In genomic region chr6:60870126-60870525, GRCm38 (mm10) we compare ENCODE assay signal across 13 mouse cellular contexts. TPM values are rescaled to one million over a fixed set of nuclear protein-coding genes. Genes with fewer than 3 reads are reported as not detected.
A peak's percentile ranks its signal among the peaks of the same experiment; 100 is the strongest.
DNase-seq lines count a peak whose midpoint lies in the region; ATAC-seq lines count a peak whose summit lies in the region.
"Had no signal": no experiment of that assay in that cellular context is flagged by ENCODE, and none has a peak within 500 bp of the region (broad histone marks: within the 10 kb centered on the region; RNA-seq: fewer than 3 reads in every experiment).

No protein-coding gene starts in this region.

- H3K27ac ChIP-seq in hindbrain, embryonic 16.5 days (ENCODE audit: low read depth, low read length) = no peak overlapping the region
- no peak overlapping the region for H3K27ac ChIP-seq in hindbrain, embryonic 13.5 days
- H3K27ac ChIP-seq: midbrain, embryonic 13.5 days; neural tube, embryonic 12.5 days had no signal

- 47% methylated on average over 1 of the region's 1 CpGs for WGBS in hindbrain, embryonic 16.5 days
- 64% methylated on average over 1 of the region's 1 CpGs for WGBS in hindbrain, embryonic 13.5 days

- H3K4me3 ChIP-seq in hindbrain, embryonic 16.5 days (ENCODE audit: low read length) = no peak overlapping the region
- H3K4me3 ChIP-seq in hindbrain, embryonic 13.5 days = no peak overlapping the region
- H3K4me3 ChIP-seq: midbrain, embryonic 13.5 days; neural tube, embryonic 12.5 days had no signal

- no peak overlapping the region for H3K4me2 ChIP-seq in hindbrain, embryonic 16.5 days (ENCODE audit: low read length)
- H3K4me2 ChIP-seq in hindbrain, embryonic 13.5 days = no peak overlapping the region
- H3K4me2 ChIP-seq: midbrain, embryonic 13.5 days; neural tube, embryonic 12.5 days had no signal

- peak; percentile 56 for ATAC-seq in hindbrain, embryonic 16.5 days
- ATAC-seq in hindbrain, embryonic 13.5 days (ENCODE audit: low FRiP score) = no peak
- ATAC-seq: midbrain, embryonic 13.5 days; Patski had no signal

- DNase-seq in cerebellum, postnatal 10 days = peak; percentile 29 to 51
- no peak for DNase-seq in cerebellum, adult 11-12 months
- DNase-seq in brain, embryonic 18.5 days (ENCODE audit: low read depth, low spot score) = peak; percentile 47
- DNase-seq in layer of hippocampus, postnatal 10 days (ENCODE audit: low spot score in 2 of 2) = peak; percentile 41 to 47
- no peak for DNase-seq in gastrocnemius, adult 18-20 months (ENCODE audit: low spot score)
- no peak for DNase-seq in natural killer cell, adult 2 months (ENCODE audit: low spot score in 2 of 2)
- DNase-seq: adrenal gland, adult 2 months; lung, postnatal 4 days had no signal

- no peaks in the 10 kb centered on the region for H3K27me3 ChIP-seq in hindbrain, embryonic 16.5 days (replicated peaks; ENCODE audit: control insufficient read depth, insufficient read depth, low read length)
- no peaks in the 10 kb centered on the region for H3K27me3 ChIP-seq in hindbrain, embryonic 13.5 days
- H3K27me3 ChIP-seq: midbrain, embryonic 13.5 days; neural tube, embryonic 12.5 days had no signal

- H3K36me3 ChIP-seq in hindbrain, embryonic 16.5 days (ENCODE audit: control insufficient read depth, insufficient read depth, low read length) = no peaks in the 10 kb centered on the region
- H3K36me3 ChIP-seq in hindbrain, embryonic 13.5 days = no peaks in the 10 kb centered on the region
- H3K36me3 ChIP-seq: midbrain, embryonic 13.5 days; neural tube, embryonic 12.5 days had no signal

- no peaks in the 10 kb centered on the region for H3K9me3 ChIP-seq in hindbrain, embryonic 16.5 days (ENCODE audit: control insufficient read depth, low read length)
- no peaks in the 10 kb centered on the region for H3K9me3 ChIP-seq in hindbrain, embryonic 13.5 days
- H3K9me3 ChIP-seq: midbrain, embryonic 13.5 days; neural tube, embryonic 12.5 days had no signal

- H3K4me1 ChIP-seq in hindbrain, embryonic 16.5 days (ENCODE audit: control insufficient read depth, insufficient read depth, low read depth, low read length) = no peaks in the 10 kb centered on the region
- no peaks in the 10 kb centered on the region for H3K4me1 ChIP-seq in hindbrain, embryonic 13.5 days (replicated peaks)
- H3K4me1 ChIP-seq: midbrain, embryonic 13.5 days; neural tube, embryonic 12.5 days had no signal

- no peak overlapping the region for H3K9ac ChIP-seq in hindbrain, embryonic 16.5 days (ENCODE audit: low read depth, low read length)
- H3K9ac ChIP-seq in hindbrain, embryonic 13.5 days = no peak overlapping the region
- H3K9ac ChIP-seq: midbrain, embryonic 13.5 days; neural tube, embryonic 12.5 days had no signal

RNA-seq across cellular contexts. Expression of gene Snca, which starts 40.5 kb away (rescaled TPM):
- 357 and 444 TPM in 2 replicates for polyA plus RNA-seq in hindbrain, embryonic 16.5 days (2015; fragmentation: Nextera tagmentation; extraction: Ambion mirVana)
- 131 and 136 TPM in 2 replicates for polyA plus RNA-seq in hindbrain, embryonic 13.5 days (2015; fragmentation: Nextera tagmentation; extraction: Ambion mirVana)
- 100 to 1,000 TPM; 848 to 956 TPM for total RNA-seq in layer of hippocampus, postnatal 10 days (2021)
- 1 to 10 TPM; 1.3 to 1.5 TPM for total RNA-seq in gastrocnemius, adult 18-20 months (2021)
- polyA plus RNA-seq: Patski had no signal

RNA-seq across cellular contexts. Expression of gene Mmrn1, which starts 54.6 kb away (rescaled TPM):
- 1.1 and 2.0 TPM in 2 replicates for polyA plus RNA-seq in hindbrain, embryonic 16.5 days (2015; fragmentation: Nextera tagmentation; extraction: Ambion mirVana)
- polyA plus RNA-seq in hindbrain, embryonic 13.5 days (2015; fragmentation: Nextera tagmentation; extraction: Ambion mirVana) = 3.3 and 3.7 TPM in 2 replicates
- total RNA-seq in layer of hippocampus, postnatal 10 days (2021) = 1 to 10 TPM; 1.1 to 1.3 TPM
- total RNA-seq in gastrocnemius, adult 18-20 months (2021) = 1 to 10 TPM; 1.0 to 1.1 TPM
- polyA plus RNA-seq: adrenal gland, adult 2 months; Patski had no signal

Comparison
In these comparisons a context has a peak if more than half of its experiments do, and no peak if none do; other contexts are left out.
1. DNase-seq: peak in cerebellum, postnatal 10 days (2 of 2), brain, embryonic 18.5 days (single experiment) and layer of hippocampus, postnatal 10 days (2 of 2); none in cerebellum, adult 11-12 months (single experiment), gastrocnemius, adult 18-20 months (single experiment) and natural killer cell, adult 2 months (0 of 2).
2. RNA of gene Snca, which starts 40.5 kb away (total RNA-seq): 848 to 956 TPM in layer of hippocampus, postnatal 10 days; 1.3 to 1.5 TPM in gastrocnemius, adult 18-20 months; every median in the first group is over 100 times any median in the second.